Mouse (Mus musculus) liver, adult (tissue): ENCODE measurements at regions not wholly inside any gene's neighbourhood (a gene's known extent, or its start where the extent isn't known, plus 50 kb on each side); places are given as distances from the start of the nearest gene placed in this dataset.

Source experiments
- GATA4 ChIP-seq: IDR thresholded peaks from 2 replicates; pipeline ENCODE4 v1.6.1; 2014; ENCODE audit warnings: mild to moderate bottlenecking, low read length; ENCODE audit not compliant: insufficient replicate concordance

DNA sequence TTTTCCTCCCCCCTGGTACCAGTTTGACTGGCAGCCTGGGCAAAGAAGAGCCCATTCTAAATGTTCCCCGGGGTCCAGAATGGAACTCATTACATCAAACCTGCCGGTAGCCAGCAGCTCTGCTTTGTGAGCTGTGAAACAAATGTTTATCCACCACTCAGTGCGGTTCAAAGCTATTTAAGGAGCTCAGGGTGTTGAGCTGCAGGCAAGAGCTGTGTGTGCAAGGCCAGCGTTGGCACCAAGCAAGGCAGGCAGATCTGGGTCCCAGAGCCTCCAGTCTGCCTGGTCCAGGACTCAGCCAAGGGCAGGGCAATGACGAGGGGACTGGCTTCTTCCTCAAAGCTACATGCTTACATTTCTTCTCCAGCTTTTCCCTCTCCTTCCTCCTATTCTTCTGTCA is 109.6 kb downstream of the Gm4791 start:
- no peak for TF ChIP-seq GATA4

GRCm38 (mm10) chr9:47119253-47119652 is 120.7 kb downstream of the Gm4791 start:
- no peak for TF ChIP-seq GATA4

DNA sequence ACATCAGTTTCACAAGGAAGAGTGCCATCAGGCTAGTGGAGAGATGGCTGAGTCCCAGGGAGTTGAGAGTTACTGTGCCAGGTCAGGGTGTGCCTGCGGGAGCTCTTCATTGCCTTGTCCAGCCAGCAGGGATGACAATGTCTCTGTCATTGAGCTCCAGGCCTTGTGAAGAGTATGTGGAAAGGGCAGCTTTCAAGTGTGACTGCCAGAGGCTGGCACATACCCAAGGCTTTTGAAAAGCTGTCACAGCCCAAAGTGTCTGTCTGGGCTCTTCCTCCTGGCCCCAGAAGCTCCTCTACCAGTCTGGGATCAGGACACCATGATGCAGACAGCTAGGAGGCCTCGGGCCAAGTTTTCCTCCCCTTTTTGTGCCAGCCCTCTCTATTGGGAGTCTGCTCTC is 124.6 kb downstream of the Gm4791 start:
- TF ChIP-seq GATA4: no peak

GRCm38 (mm10) chr9:47125517-47125916 is 127.0 kb downstream of the Gm4791 start:
- TF ChIP-seq GATA4: no peak

- no peak for TF ChIP-seq GATA4
Observed at GRCm38 (mm10) chr9:47126236-47126635, 127.7 kb downstream of the Gm4791 start.

DNA sequence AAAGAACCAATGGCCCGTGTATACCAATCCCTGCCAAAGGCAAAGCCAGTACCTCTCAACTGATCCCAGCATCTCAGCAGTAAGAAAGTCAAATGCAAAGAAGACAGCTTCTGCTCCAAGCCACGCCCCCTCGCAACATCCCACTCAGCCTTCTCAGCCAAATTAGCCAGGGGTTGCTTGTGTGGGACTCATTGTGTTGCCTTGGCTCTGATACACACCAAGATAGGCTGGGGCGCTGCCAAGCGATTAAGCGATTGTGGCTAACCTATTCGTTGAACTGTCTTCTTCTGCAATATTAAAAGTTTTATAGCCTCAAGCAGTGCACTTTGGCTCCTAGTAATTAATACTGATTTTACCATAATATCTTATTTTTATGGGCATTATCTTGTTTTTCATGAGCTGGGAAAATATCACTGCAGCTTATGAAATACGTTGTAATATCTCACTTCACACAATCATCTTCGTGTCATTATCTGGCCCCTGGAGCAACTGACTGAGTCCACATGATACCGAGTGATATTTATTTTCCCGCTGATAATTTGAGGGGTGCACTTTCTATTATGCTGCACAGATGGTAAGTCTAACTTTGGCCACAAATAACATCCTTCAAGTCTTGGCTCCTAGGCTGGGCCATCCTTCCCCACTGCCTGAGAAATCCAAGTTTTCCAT is 129.3 kb downstream of the Gm4791 start:
- no peak for TF ChIP-seq GATA4

- TF ChIP-seq GATA4: no peak
Observed at GRCm38 (mm10) chr9:47129101-47129500, 130.6 kb downstream of the Gm4791 start.

DNA sequence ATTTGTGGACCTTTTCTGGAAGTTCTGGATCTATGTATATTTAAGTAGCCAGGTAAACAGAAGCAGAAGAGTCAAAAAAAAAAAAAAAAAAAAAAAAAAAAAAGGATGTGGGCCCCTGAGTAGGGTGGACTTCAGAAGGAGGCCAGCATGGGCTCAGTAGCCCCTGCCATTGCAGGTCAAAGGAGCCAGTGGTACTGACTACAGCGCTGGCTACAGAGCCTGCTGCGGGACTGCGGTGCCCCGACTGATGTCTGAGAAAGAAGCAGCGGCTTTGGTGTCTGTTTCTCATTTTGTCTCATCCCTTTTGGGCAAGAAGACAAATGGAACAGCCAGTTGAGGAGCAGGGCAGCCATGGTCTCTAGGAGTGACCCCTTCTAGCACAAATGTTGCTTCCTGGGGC is 134.9 kb downstream of the Gm4791 start:
- TF ChIP-seq GATA4: no peak

DNA sequence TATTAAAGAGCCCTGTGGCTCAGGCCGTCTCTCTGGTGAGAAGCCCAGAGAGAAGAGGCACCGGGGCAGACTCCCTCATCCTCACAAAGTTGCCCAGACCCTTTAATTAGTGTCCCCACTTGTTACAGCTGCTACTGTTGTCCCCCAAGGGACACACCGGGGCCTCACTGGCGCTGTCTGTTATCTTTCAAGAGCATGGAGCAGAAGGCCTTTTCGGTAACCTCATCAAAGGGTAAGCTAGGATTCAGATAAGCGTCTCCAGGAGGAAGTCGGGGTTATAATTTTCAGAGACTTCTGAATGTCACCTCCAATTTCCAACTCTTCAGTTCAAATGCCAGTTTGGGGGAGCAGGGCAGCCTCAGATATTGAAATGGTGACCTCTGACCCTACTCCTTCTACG is 135.3 kb downstream of the Gm4791 start:
- TF ChIP-seq GATA4: no peak

DNA sequence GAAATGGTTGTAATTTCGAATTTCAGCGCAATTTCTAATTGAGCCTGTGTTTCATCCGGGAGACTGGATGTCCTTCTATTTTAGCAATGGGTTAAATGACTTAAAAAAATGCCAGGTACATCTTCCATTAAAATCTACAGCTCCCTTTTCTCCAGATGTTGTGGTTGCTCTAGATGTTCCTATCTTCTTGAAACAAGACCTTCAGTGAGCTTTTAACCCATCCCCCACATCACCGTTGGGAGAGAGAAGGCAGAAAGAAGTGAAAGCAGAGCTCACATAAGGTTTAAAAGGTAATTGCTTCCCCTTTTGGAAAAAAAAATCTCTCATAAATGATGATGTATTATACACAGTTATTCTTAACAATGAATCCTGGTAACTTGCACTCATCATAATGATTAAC is 135.9 kb downstream of the Gm4791 start:
- TF ChIP-seq GATA4: no peak

- no peak for TF ChIP-seq GATA4
Observed at GRCm38 (mm10) chr9:47136641-47137040, 138.1 kb downstream of the Gm4791 start.

- TF ChIP-seq GATA4: no peak
Observed at GRCm38 (mm10) chr9:47153471-47153870, 154.9 kb downstream of the Gm4791 start.

GRCm38 (mm10) chr9:47165480-47166131 is 167.1 kb downstream of the Gm4791 start:
- TF ChIP-seq GATA4: no peak

GRCm38 (mm10) chr9:47167681-47168240 is 169.2 kb downstream of the Gm4791 start:
- TF ChIP-seq GATA4: no peak

DNA sequence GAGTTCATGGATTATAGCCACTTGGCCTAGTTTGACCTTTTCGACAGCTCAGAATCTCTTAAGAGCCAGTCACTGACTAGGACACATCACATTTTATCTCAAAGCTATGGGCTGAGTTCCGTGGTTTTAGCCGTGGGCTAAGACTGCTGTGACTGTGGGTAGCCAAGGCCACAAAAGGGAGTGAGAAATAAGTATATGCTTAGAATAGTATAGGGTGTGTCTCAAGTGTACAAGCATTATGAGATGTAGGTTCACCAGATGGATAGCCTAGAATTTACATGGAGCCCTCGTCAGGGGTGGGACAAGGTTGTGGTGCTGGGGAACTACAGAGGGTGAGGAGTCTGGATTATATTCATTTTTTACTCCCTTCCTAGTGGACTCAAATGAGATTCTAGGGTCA is 177.5 kb downstream of the Gm4791 start:
- TF ChIP-seq GATA4: no peak

GRCm38 (mm10) chr9:47218101-47218500 is 219.6 kb downstream of the Gm4791 start:
- no peak for TF ChIP-seq GATA4
